ENCODE assay signal across 20 mouse cellular contexts in the genomic region with DNA sequence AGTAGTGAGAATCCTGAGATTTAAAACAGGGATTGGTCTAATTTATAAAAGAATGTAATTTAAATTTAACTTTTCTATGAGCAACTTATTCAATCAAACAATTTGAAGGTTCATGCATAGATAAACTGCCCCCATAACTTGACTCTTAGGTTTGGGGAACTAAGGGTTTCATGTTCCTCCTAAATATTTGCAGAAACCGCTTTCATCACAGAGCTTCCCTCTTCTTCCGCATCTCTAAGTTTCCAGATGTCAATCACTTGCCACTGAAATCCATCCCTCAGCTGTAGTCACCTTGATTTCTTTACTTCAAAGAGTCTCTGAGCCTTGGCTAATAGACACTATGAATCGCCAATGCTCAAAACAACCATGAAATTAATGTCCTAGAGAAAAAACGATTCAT.
DNase-seq lines count a peak whose midpoint lies in the region; ATAC-seq lines count a peak whose summit lies in the region.
"Had no signal": no experiment of that assay in that cellular context is flagged by ENCODE, and none has a peak within 500 bp of the region (broad histone marks: within the 10 kb centered on the region; RNA-seq: fewer than 3 reads in every experiment).

No protein-coding gene starts in this region.

- H3K79me2 ChIP-seq in macrophage (ENCODE audit: inconsistent target), result no peaks in the 10 kb centered on the region

- H3K36me3 ChIP-seq in kidney, embryonic 15.5 days, result no peaks in the 10 kb centered on the region
- no peaks in the 10 kb centered on the region for H3K36me3 ChIP-seq in macrophage (ENCODE audit: inconsistent target)
- no peaks in the 10 kb centered on the region for H3K36me3 ChIP-seq in midbrain, embryonic 15.5 days (replicated peaks)
- H3K36me3 ChIP-seq in hindbrain, embryonic 10.5 days, result no peaks in the 10 kb centered on the region
- H3K36me3 ChIP-seq: limb, embryonic 12.5 days; neural tube, embryonic 13.5 days had no signal

- H3K27ac ChIP-seq in kidney, embryonic 15.5 days, result peak overlapping the region; percentile 52; the same call in 1 of the 2 replicates
- H3K27ac ChIP-seq in macrophage, result peak overlapping the region; percentile 65
- H3K27ac ChIP-seq in midbrain, embryonic 15.5 days, result no peak overlapping the region
- H3K27ac ChIP-seq in hindbrain, embryonic 10.5 days, result no peak overlapping the region
- H3K27ac ChIP-seq: limb, embryonic 12.5 days; neural tube, embryonic 13.5 days had no signal

- H3K9me3 ChIP-seq in kidney, embryonic 15.5 days (replicated peaks), result no peaks in the 10 kb centered on the region
- no peaks in the 10 kb centered on the region for H3K9me3 ChIP-seq in midbrain, embryonic 15.5 days
- H3K9me3 ChIP-seq in hindbrain, embryonic 10.5 days, result no peaks in the 10 kb centered on the region
- H3K9me3 ChIP-seq: limb, embryonic 12.5 days; neural tube, embryonic 13.5 days had no signal

- H3K9ac ChIP-seq in kidney, embryonic 15.5 days, result no peak overlapping the region
- H3K9ac ChIP-seq in midbrain, embryonic 15.5 days, result no peak overlapping the region
- H3K9ac ChIP-seq: limb, embryonic 12.5 days; neural tube, embryonic 13.5 days had no signal

- H3K27me3 ChIP-seq in kidney, embryonic 15.5 days, result no peaks in the 10 kb centered on the region
- no peaks in the 10 kb centered on the region for H3K27me3 ChIP-seq in midbrain, embryonic 15.5 days (replicated peaks)
- no peaks in the 10 kb centered on the region for H3K27me3 ChIP-seq in hindbrain, embryonic 10.5 days (ENCODE audit: insufficient read depth, poor library complexity, severe bottlenecking)
- H3K27me3 ChIP-seq: CH12.LX; limb, embryonic 12.5 days; neural tube, embryonic 13.5 days had no signal

- H3K4me1 ChIP-seq in kidney, embryonic 15.5 days, result peaks cover 46% of the 10 kb centered on the region
- H3K4me1 ChIP-seq in midbrain, embryonic 15.5 days, result 0 out of 2 replicates have a peak, but pooled peaks cover 9% of the 10 kb centered on the region
- peaks cover 25% of the 10 kb centered on the region for H3K4me1 ChIP-seq in hindbrain, embryonic 10.5 days (replicated peaks)

- ATAC-seq in kidney, embryonic 15.5 days (replicated peaks; ENCODE audit: low FRiP score), result no peak
- ATAC-seq in midbrain, embryonic 15.5 days (replicated peaks), result no peak
- ATAC-seq: forebrain, embryonic 16.5 days had no signal

- WGBS in kidney, embryonic 15.5 days, result 87% methylated on average over 4 of the region's 4 CpGs
- 9% methylated on average over 4 of the region's 4 CpGs for WGBS in macrophage (ENCODE audit: missing documents)
- 87% methylated on average over 4 of the region's 4 CpGs for WGBS in midbrain, embryonic 15.5 days
- 84% methylated on average over 4 of the region's 4 CpGs for WGBS in hindbrain, embryonic 10.5 days

- no peak overlapping the region for H3K4me2 ChIP-seq in kidney, embryonic 15.5 days
- H3K4me2 ChIP-seq in midbrain, embryonic 15.5 days, result no peak overlapping the region
- H3K4me2 ChIP-seq: limb, embryonic 12.5 days; midbrain, embryonic 11.5 days; neural tube, embryonic 13.5 days had no signal

- no peak for DNase-seq in kidney, postnatal 25 days
- peak; percentile 66 to 68 for DNase-seq in spleen, postnatal 36 days (ENCODE audit: low spot score in 2 of 2)
- no peak for DNase-seq in spleen, adult 12 weeks (ENCODE audit: low spot score)
- DNase-seq in urinary bladder, adult 2 months (ENCODE audit: low spot score), result no peak
- no peak for DNase-seq in hindbrain, embryonic 10.5 days (ENCODE audit: low spot score)
- DNase-seq: cerebellum, adult 11-12 months; cerebellum, postnatal 14 days; embryo, embryonic 11 days; gastrocnemius, postnatal 36 days; kidney, adult 18-20 months; kidney, postnatal 36 days; lung, adult 18-20 months had no signal

- no peak overlapping the region for H3K4me3 ChIP-seq in kidney, embryonic 15.5 days (replicated peaks)
- H3K4me3 ChIP-seq in macrophage (ENCODE audit: inconsistent target), result no peak overlapping the region
- no peak overlapping the region for H3K4me3 ChIP-seq in midbrain, embryonic 15.5 days
- H3K4me3 ChIP-seq in hindbrain, embryonic 10.5 days, result no peak overlapping the region
- H3K4me3 ChIP-seq: limb, embryonic 12.5 days; neural tube, embryonic 13.5 days had no signal

Comparison
In these comparisons a context has a peak if more than half of its experiments do, and no peak if none do; other contexts are left out.
1. DNase-seq: peak in spleen, postnatal 36 days (2 of 2); none in kidney, postnatal 25 days (0 of 2), spleen, adult 12 weeks (single experiment), urinary bladder, adult 2 months (single experiment) and hindbrain, embryonic 10.5 days (single experiment).
2. H3K27ac ChIP-seq: peak in kidney, embryonic 15.5 days (single experiment) and macrophage (single experiment); none in midbrain, embryonic 15.5 days (single experiment) and hindbrain, embryonic 10.5 days (single experiment).